ENCODE assay signal across 7 mouse cellular contexts in the genomic region with DNA sequence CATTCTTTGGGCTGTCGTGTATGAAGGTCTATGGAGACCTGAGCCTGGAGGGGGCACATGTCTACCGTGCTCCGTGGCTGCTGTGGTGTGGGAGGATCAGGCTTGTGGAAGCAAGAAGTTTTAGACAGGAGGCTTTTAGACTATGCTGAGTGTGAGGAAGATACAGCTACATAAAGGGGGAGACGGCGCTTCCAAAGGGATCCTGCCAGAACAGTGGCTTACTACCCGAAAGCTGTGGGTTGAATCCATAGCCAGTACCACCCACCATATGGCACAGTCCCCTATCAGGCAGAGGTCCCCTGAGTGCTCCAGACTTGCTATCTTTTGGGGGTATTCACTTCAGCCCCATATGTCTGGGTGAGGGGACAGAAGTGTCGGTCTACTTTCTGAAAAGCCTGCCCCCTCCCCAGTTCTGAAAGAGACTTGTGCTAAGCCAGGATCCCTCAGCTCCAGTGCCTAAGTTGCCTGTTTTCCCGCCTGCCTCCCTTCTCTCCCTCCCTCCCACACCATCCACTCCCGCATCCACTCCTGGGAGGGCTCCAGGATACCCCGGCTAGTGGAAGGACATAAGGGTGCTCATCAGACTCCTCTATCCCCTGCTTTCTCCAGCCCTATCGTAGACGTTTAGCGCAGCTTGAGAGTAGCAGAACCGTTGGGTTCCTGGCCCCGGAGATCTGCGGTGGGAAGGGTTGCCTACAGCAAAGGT. TPM values are rescaled to one million over a fixed set of nuclear protein-coding genes. Genes with fewer than 3 reads are reported as not detected.
DNase-seq lines count a peak whose midpoint lies in the region; ATAC-seq lines count a peak whose summit lies in the region.

No protein-coding gene starts in this region.

- H3K27ac ChIP-seq in liver, embryonic 11.5 days (ENCODE audit: low read depth, low read length): no peak overlapping the region
- H3K27ac ChIP-seq in forebrain, embryonic 11.5 days (ENCODE audit: low read depth, low read length): no peak overlapping the region
- peak overlapping the region; percentile 39; the same call in 1 of the 2 replicates for H3K27ac ChIP-seq in neural tube, embryonic 14.5 days (ENCODE audit: low read depth, low read length)

- no peaks in the 10 kb centered on the region for H3K36me3 ChIP-seq in liver, embryonic 11.5 days (ENCODE audit: control insufficient read depth, insufficient read depth, low read length)
- no peaks in the 10 kb centered on the region for H3K36me3 ChIP-seq in forebrain, embryonic 11.5 days (ENCODE audit: control insufficient read depth, insufficient read depth, low read length)
- no peaks in the 10 kb centered on the region for H3K36me3 ChIP-seq in neural tube, embryonic 14.5 days (ENCODE audit: control insufficient read depth, insufficient read depth, low read length)

- no peak overlapping the region for H3K9ac ChIP-seq in liver, embryonic 11.5 days (ENCODE audit: low read depth, low read length)
- peak overlapping the region; percentile 29; the same call in 1 of the 2 replicates for H3K9ac ChIP-seq in forebrain, embryonic 11.5 days (ENCODE audit: low read length)
- H3K9ac ChIP-seq in neural tube, embryonic 14.5 days (replicated peaks; ENCODE audit: low read depth, low read length): peak overlapping the region; percentile 72

- no peak for ATAC-seq in liver, embryonic 11.5 days (replicated peaks; ENCODE audit: low FRiP score)
- no peak for ATAC-seq in forebrain, embryonic 11.5 days (replicated peaks; ENCODE audit: low FRiP score)
- no peak for ATAC-seq in neural tube, embryonic 14.5 days (ENCODE audit: low read depth)

- H3K27me3 ChIP-seq in liver, embryonic 11.5 days (replicated peaks; ENCODE audit: control insufficient read depth, insufficient read depth, low read length): peaks cover 65% of the 10 kb centered on the region
- H3K27me3 ChIP-seq in forebrain, embryonic 11.5 days (ENCODE audit: control insufficient read depth, insufficient read depth, low read length): peaks cover 53% of the 10 kb centered on the region
- peaks cover 2% of the 10 kb centered on the region; the same call in 1 of the 2 replicates for H3K27me3 ChIP-seq in neural tube, embryonic 14.5 days (ENCODE audit: control insufficient read depth, insufficient read depth, low read length)

- H3K9me3 ChIP-seq in liver, embryonic 11.5 days (ENCODE audit: control insufficient read depth, low read length): no peaks in the 10 kb centered on the region
- no peaks in the 10 kb centered on the region for H3K9me3 ChIP-seq in forebrain, embryonic 11.5 days (ENCODE audit: control insufficient read depth, low read length)
- H3K9me3 ChIP-seq in neural tube, embryonic 14.5 days (ENCODE audit: control insufficient read depth, low read length): no peaks in the 10 kb centered on the region

- peak overlapping the region; percentile 50 for H3K4me3 ChIP-seq in liver, embryonic 11.5 days (ENCODE audit: low read depth, low read length)
- H3K4me3 ChIP-seq in forebrain, embryonic 11.5 days (ENCODE audit: low read depth, low read length): peak overlapping the region; percentile 46
- peak overlapping the region; percentile 70 for H3K4me3 ChIP-seq in neural tube, embryonic 14.5 days (ENCODE audit: low read depth, low read length)

- peak overlapping the region; percentile 67 for H3K4me2 ChIP-seq in liver, embryonic 11.5 days
- H3K4me2 ChIP-seq in forebrain, embryonic 11.5 days (ENCODE audit: low read depth, low read length, severe bottlenecking): peak overlapping the region; percentile 95
- peak overlapping the region; percentile 85 for H3K4me2 ChIP-seq in neural tube, embryonic 14.5 days (ENCODE audit: low read depth, low read length)

- WGBS in liver, embryonic 11.5 days: 17% methylated on average over 16 of the region's 16 CpGs
- WGBS in forebrain, embryonic 11.5 days: 14% methylated on average over 16 of the region's 16 CpGs
- WGBS in neural tube, embryonic 14.5 days: 12% methylated on average over 16 of the region's 16 CpGs

- no peak for DNase-seq in liver, embryonic 11.5 days (ENCODE audit: low spot score)
- DNase-seq in liver (no peak), adipocyte (ENCODE audit: low spot score) (no peak)
- no peak for DNase-seq in forebrain, embryonic 11.5 days (ENCODE audit: low spot score)
- peak; percentile 25 to 41 for DNase-seq in left cerebral cortex, adult 8-10 months (ENCODE audit: low spot score in 2 of 2)
- no peak for DNase-seq in layer of hippocampus, adult 11-12 months (ENCODE audit: low spot score)

- H3K4me1 ChIP-seq in liver, embryonic 11.5 days (replicated peaks; ENCODE audit: control insufficient read depth, insufficient read depth, low read length): peaks cover 2% of the 10 kb centered on the region; the same call in 1 of the 2 replicates
- H3K4me1 ChIP-seq in forebrain, embryonic 11.5 days (replicated peaks; ENCODE audit: control insufficient read depth, insufficient read depth, low read length): peaks cover 7% of the 10 kb centered on the region; the same call in 1 of the 2 replicates
- 0 out of 2 replicates have a peak, but pooled peaks cover 3% of the 10 kb centered on the region for H3K4me1 ChIP-seq in neural tube, embryonic 14.5 days (ENCODE audit: control insufficient read depth, insufficient read depth, low read length)

RNA-seq across cellular contexts. Expression of gene Gsg1l, which starts 1.1 kb away (rescaled TPM):
- polyA plus RNA-seq in liver, embryonic 11.5 days (2014; fragmentation: Nextera tagmentation; extraction: Ambion mirVana): 0.21 and 0.23 TPM in 2 replicates
- polyA plus RNA-seq in forebrain, embryonic 11.5 days (2014; fragmentation: Nextera tagmentation; extraction: Ambion mirVana): 0.63 and 0.72 TPM in 2 replicates
- 10 to 100 TPM; 68.2 to 76.7 (median 73.7) TPM for total RNA-seq in left cerebral cortex, adult 8-10 months (2022)
- 14.5 and 15.5 TPM in 2 replicates for polyA plus RNA-seq in neural tube, embryonic 14.5 days (2014; fragmentation: Nextera tagmentation; extraction: Ambion mirVana)

Comparison
In these comparisons a context has a peak if more than half of its experiments do, and no peak if none do; other contexts are left out.
1. DNase-seq: peak in left cerebral cortex, adult 8-10 months (2 of 2); none in liver, embryonic 11.5 days (single experiment), liver (single experiment), forebrain, embryonic 11.5 days (single experiment), layer of hippocampus, adult 11-12 months (single experiment) and adipocyte (single experiment).
2. Peak in every context shown above with its lines, with median percentiles within 50 percentile points of each other: H3K4me2 ChIP-seq and H3K4me3 ChIP-seq.